Mouse (Mus musculus): ENCODE measurements around the gene Hhip. TPM values are rescaled to one million over a fixed set of nuclear protein-coding genes. Genes with fewer than 3 reads are reported as not detected.
"Not testable (repeated sequence)": the region's sequence is repeated elsewhere in the genome, so short reads cannot be mapped to it uniquely, and the experiment has no call there.

The Hhip gene
- polyA plus RNA-seq, 1 experiment from 2014 or later, result 16.7 TPM

DNA sequence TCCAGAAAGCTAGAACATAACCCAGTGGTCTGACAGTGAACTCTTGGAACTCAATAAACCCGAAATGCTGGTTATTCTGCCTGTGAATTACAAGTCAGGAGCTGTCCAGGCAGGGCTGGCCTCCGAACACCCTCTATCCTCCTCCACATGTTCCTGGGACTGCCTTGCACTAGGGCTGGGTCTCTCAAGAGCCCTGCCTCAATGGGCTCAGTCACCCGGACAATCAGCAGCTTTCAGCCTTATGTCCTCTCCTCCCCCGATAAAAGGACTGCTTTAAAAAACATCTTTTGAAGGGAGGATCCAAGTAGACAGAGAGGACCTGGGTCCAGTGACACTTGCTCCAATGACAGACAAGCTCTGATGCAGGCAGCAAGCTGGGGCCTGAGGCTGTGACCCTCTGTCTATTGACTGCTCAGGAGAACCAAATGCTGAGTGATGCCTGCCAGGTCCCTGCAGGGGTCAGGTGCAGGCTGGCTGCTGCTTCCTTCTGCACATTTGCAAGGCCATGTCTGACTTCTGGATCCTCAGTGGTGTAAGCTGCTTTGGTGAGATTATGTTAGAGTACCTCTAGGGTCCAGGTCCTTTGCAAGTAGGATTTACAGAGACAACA, 20.1 kb downstream of the Hhip start:
- no peak for ATAC-seq (ENCODE audit: insufficient read depth, low FRiP score, low read depth)
- no peak overlapping the region for H3K4me3 ChIP-seq (replicated peaks)
- H3K27me3 ChIP-seq (replicated peaks), result no peaks in the 10 kb centered on the region
- H3K4me1 ChIP-seq, result no peaks in the 10 kb centered on the region
- H3K4me2 ChIP-seq, result no peak overlapping the region
- H3K9ac ChIP-seq, result no peak overlapping the region
- no peaks in the 10 kb centered on the region for H3K36me3 ChIP-seq
- H3K27ac ChIP-seq, result no peak overlapping the region
- no peaks in the 10 kb centered on the region for H3K9me3 ChIP-seq
- 75% methylated on average over 4 of the region's 4 CpGs for WGBS

GRCm38 (mm10) chr8:80032604-80033003, 25.2 kb downstream of the Hhip start:
- no peaks in the 10 kb centered on the region for H3K9me3 ChIP-seq
- WGBS, result 58% methylated on average over 3 of the region's 3 CpGs
- no peak for ATAC-seq (ENCODE audit: insufficient read depth, low FRiP score, low read depth)
- no peaks in the 10 kb centered on the region for H3K4me1 ChIP-seq
- H3K9ac ChIP-seq, result no peak overlapping the region
- H3K27me3 ChIP-seq (replicated peaks), result no peaks in the 10 kb centered on the region
- no peak overlapping the region for H3K4me2 ChIP-seq
- no peak overlapping the region for H3K27ac ChIP-seq
- no peak overlapping the region for H3K4me3 ChIP-seq (replicated peaks)
- H3K36me3 ChIP-seq, result no peaks in the 10 kb centered on the region

- Histone ChIP-seq H3K4me1 (no peaks in the 10 kb centered on the region), H3K9me3 (no peaks in the 10 kb centered on the region), H3K27me3 (replicated peaks) (no peaks in the 10 kb centered on the region), H3K27ac (no peak overlapping the region), H3K9ac (no peak overlapping the region), H3K4me2 (no peak overlapping the region), H3K4me3 (replicated peaks) (no peak overlapping the region), H3K36me3 (no peaks in the 10 kb centered on the region)
- ATAC-seq (ENCODE audit: insufficient read depth, low FRiP score, low read depth), result no peak
- WGBS, result 39% methylated on average over 15 of the region's 15 CpGs
Measured at GRCm38 (mm10) chr8:80031330-80032293, 26.2 kb downstream of the Hhip start.

- 53% methylated on average over 6 of the region's 6 CpGs for WGBS
- no peaks in the 10 kb centered on the region for H3K36me3 ChIP-seq
- ATAC-seq (ENCODE audit: insufficient read depth, low FRiP score, low read depth), result no peak
Measured at GRCm38 (mm10) chr8:80029631-80030030, 28.2 kb downstream of the Hhip start.

DNA sequence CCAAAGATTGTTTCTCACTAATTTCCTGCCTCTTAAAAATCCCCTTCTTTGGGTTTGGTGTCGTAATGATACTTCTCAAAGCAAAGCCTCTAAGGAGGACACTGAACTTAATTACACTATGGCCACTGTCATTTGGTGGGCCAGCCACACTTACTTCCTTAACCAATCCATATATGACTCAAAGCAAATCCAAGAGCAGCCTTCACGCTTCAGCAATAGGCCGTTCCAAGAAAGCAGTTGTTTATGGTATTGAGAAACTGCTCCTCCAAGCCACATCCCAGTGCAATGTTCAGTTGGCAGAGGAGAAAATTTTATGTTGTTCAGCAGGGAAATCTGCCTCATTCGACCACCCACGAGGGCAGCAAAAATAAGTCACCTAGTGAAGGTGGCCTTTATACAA, 37.3 kb downstream of the Hhip start:
- Histone ChIP-seq H3K4me3 (replicated peaks) (no peak overlapping the region), H3K27me3 (replicated peaks) (no peaks in the 10 kb centered on the region), H3K9me3 (no peaks in the 10 kb centered on the region), H3K36me3 (no peaks in the 10 kb centered on the region), H3K9ac (no peak overlapping the region), H3K4me1 (no peaks in the 10 kb centered on the region), H3K27ac (no peak overlapping the region), H3K4me2 (no peak overlapping the region)
- ATAC-seq (ENCODE audit: insufficient read depth, low FRiP score, low read depth), result no peak
- WGBS, result 81% methylated on average over 5 of the region's 5 CpGs

More at GRCm38 (mm10) chr8:80029631-80030030, 28.2 kb downstream of the Hhip start:
- Histone ChIP-seq H3K27me3 (replicated peaks) (no peaks in the 10 kb centered on the region), H3K4me3 (replicated peaks) (no peak overlapping the region), H3K9ac (no peak overlapping the region), H3K4me1 (no peaks in the 10 kb centered on the region), H3K4me2 (no peak overlapping the region), H3K9me3 (no peaks in the 10 kb centered on the region), H3K27ac (no peak overlapping the region)

GRCm38 (mm10) chr8:80015818-80016217, 42.0 kb downstream of the Hhip start:
- no peak overlapping the region for H3K27ac ChIP-seq
- H3K9me3 ChIP-seq, result no peaks in the 10 kb centered on the region
- no peaks in the 10 kb centered on the region for H3K27me3 ChIP-seq (replicated peaks)
- no peak overlapping the region for H3K4me3 ChIP-seq (replicated peaks)
- no peak for ATAC-seq (ENCODE audit: insufficient read depth, low FRiP score, low read depth)
- 89% methylated on average over 2 of the region's 2 CpGs for WGBS
- no peak overlapping the region for H3K9ac ChIP-seq
- H3K4me1 ChIP-seq, result no peaks in the 10 kb centered on the region
- H3K36me3 ChIP-seq, result no peaks in the 10 kb centered on the region
- H3K4me2 ChIP-seq, result no peak overlapping the region

- Histone ChIP-seq H3K4me1 (no peaks in the 10 kb centered on the region), H3K4me2 (no peak overlapping the region), H3K36me3 (no peaks in the 10 kb centered on the region), H3K9me3 (no peaks in the 10 kb centered on the region), H3K27ac (no peak overlapping the region), H3K4me3 (replicated peaks) (no peak overlapping the region), H3K9ac (no peak overlapping the region), H3K27me3 (replicated peaks) (no peaks in the 10 kb centered on the region)
- WGBS, result 77% methylated on average over 5 of the region's 5 CpGs
- ATAC-seq (ENCODE audit: insufficient read depth, low FRiP score, low read depth), result no peak
Measured at GRCm38 (mm10) chr8:80004421-80004820, 53.4 kb downstream of the Hhip start.

GRCm38 (mm10) chr8:80002313-80002712, 55.5 kb downstream of the Hhip start:
- ATAC-seq (ENCODE audit: insufficient read depth, low FRiP score, low read depth), result no peak
- Histone ChIP-seq H3K4me1 (no peaks in the 10 kb centered on the region), H3K27ac (no peak overlapping the region), H3K9ac (no peak overlapping the region), H3K4me3 (replicated peaks) (no peak overlapping the region), H3K4me2 (no peak overlapping the region), H3K9me3 (no peaks in the 10 kb centered on the region), H3K27me3 (replicated peaks) (no peaks in the 10 kb centered on the region), H3K36me3 (no peaks in the 10 kb centered on the region)
- WGBS, result 86% methylated on average over 5 of the region's 5 CpGs

- H3K9ac ChIP-seq, result no peak overlapping the region
- H3K9me3 ChIP-seq, result no peaks in the 10 kb centered on the region
- no peak overlapping the region for H3K4me2 ChIP-seq
- H3K4me3 ChIP-seq (replicated peaks), result no peak overlapping the region
- no peaks in the 10 kb centered on the region for H3K36me3 ChIP-seq
- no peaks in the 10 kb centered on the region for H3K4me1 ChIP-seq
- H3K27ac ChIP-seq, result no peak overlapping the region
- no peaks in the 10 kb centered on the region for H3K27me3 ChIP-seq (replicated peaks)
- 78% methylated on average over 6 of the region's 6 CpGs for WGBS
- ATAC-seq (ENCODE audit: insufficient read depth, low FRiP score, low read depth), result no peak
Measured at GRCm38 (mm10) chr8:79995075-79995474, 62.7 kb downstream of the Hhip start.

DNA sequence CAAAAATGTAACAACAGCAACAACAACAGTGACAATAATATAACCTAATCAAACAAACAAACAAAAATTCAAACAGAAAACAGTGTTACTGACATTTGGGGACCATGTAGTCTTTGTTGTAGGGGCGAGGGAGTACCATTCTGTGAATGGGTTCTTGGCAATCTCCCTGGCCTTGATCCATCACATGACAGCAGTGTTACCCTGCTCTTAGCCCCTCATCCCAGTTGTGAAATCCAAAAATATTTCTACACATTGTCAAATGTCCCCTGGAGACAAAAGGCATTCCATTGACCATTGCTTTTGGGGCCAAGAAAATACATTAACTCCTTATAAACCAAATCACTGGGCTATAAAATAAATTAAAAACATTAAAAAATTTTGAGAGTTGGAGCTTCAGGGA, 64.3 kb downstream of the Hhip start:
- H3K4me1 ChIP-seq, result no peaks in the 10 kb centered on the region
- no peak for ATAC-seq (ENCODE audit: insufficient read depth, low FRiP score, low read depth)
- no peak overlapping the region for H3K27ac ChIP-seq
- no peak overlapping the region for H3K4me3 ChIP-seq (replicated peaks)
- no peaks in the 10 kb centered on the region for H3K27me3 ChIP-seq (replicated peaks)
- WGBS, result 82% methylated on average over 1 of the region's 1 CpGs
- H3K36me3 ChIP-seq, result no peaks in the 10 kb centered on the region
- H3K9me3 ChIP-seq, result no peaks in the 10 kb centered on the region
- no peak overlapping the region for H3K9ac ChIP-seq
- no peak overlapping the region for H3K4me2 ChIP-seq

DNA sequence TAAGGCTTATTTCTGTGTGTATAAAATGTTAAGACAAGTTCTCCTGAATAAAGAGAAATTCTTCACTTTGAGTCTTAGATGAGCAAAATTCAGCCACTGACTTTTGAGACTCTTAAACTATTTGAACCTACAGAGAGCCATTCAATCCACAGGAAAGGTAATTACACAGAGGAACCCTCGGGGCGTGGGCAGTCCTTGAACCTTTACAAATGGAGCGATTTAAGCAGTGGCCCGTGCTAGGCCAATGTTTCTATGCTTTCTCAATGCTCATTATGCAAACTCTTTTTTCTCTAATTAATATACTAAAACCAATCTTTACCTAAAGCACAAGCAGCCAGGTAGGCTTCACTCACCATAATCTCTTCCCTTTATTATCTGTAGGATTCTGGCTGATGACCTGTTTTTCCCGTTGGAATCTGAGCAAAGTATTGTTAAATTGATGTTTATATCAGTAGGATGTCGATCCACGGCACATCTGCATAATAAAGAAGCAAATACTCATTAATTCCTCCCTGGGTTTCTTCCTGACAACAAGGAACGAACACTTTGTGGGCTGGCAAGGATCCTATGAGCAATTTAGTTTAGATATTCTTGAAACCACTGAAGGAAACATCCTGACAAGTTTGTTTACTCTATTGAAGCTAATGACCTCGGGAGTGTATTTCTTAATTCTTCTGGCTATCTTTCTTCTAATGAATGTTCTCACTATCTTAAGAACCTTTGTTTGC, 65.5 kb downstream of the Hhip start:
- Histone ChIP-seq H3K27ac (no peak overlapping the region), H3K36me3 (no peaks in the 10 kb centered on the region), H3K9me3 (no peaks in the 10 kb centered on the region), H3K4me1 (no peaks in the 10 kb centered on the region), H3K4me3 (replicated peaks) (no peak overlapping the region), H3K9ac (no peak overlapping the region), H3K27me3 (replicated peaks) (no peaks in the 10 kb centered on the region), H3K4me2 (no peak overlapping the region)
- 51% methylated on average over 9 of the region's 9 CpGs for WGBS
- no peak for ATAC-seq (ENCODE audit: insufficient read depth, low FRiP score, low read depth)

GRCm38 (mm10) chr8:79991420-79991819, 66.4 kb downstream of the Hhip start:
- WGBS, result 85% methylated on average over 1 of the region's 2 CpGs
- ATAC-seq (ENCODE audit: insufficient read depth, low FRiP score, low read depth); H3K9ac ChIP-seq; H3K4me3 ChIP-seq (replicated peaks); H3K27me3 ChIP-seq (replicated peaks); H3K36me3 ChIP-seq; H3K27ac ChIP-seq; H3K4me1 ChIP-seq; H3K9me3 ChIP-seq; H3K4me2 ChIP-seq: not testable (repeated sequence)

Data from stomach, embryonic 15.5 days (tissue).